Mouse (Mus musculus) kidney, embryonic 16.5 days (tissue): ENCODE measurements around the gene Fzr1. TPM values are rescaled to one million over a fixed set of nuclear protein-coding genes. Genes with fewer than 3 reads are reported as not detected.

Experiments
- ATAC-seq: fragments of 200-750 bp; cut with Nextera tagmentation; 2 replicates; pipeline ENCODE4 v1.8.0; 2017; ENCODE audit warnings: moderate TSS enrichment; ENCODE audit not compliant: low FRiP score, low TSS enrichment
- H3K27ac ChIP-seq: fragments of 300-500 bp; sonication (generic); 2 replicates; pipeline ENCODE4 v1.5.1; 2014; ENCODE audit warnings: low read length
- H3K27me3 ChIP-seq: fragments of 300-500 bp; sonication (generic); 2 replicates; pipeline ENCODE4 v1.6.1; 2014; ENCODE audit warnings: low read length, control low read depth, mixed read lengths; ENCODE audit not compliant: insufficient read depth
- H3K36me3 ChIP-seq: fragments of 300-500 bp; sonication (generic); 2 replicates; pipeline ENCODE4 v1.6.1; 2014; ENCODE audit warnings: low read length, control low read depth, mixed read lengths; ENCODE audit not compliant: insufficient read depth
- H3K4me1 ChIP-seq: fragments of 300-500 bp; sonication (generic); 2 replicates; pipeline ENCODE4 v1.6.1; 2014; ENCODE audit warnings: low read length, control low read depth, mixed read lengths; ENCODE audit not compliant: insufficient read depth
- H3K4me2 ChIP-seq: fragments of 300-500 bp; sonication (generic); replicated peaks from 2 replicates; pipeline ENCODE4 v1.6.1; 2014; ENCODE audit warnings: low read depth, low read length
- H3K4me3 ChIP-seq: fragments of 300-500 bp; sonication (generic); 2 replicates; pipeline ENCODE4 v1.5.1; 2014; ENCODE audit warnings: mild to moderate bottlenecking, low read length
- H3K9ac ChIP-seq: fragments of 300-500 bp; sonication (generic); replicated peaks from 2 replicates; pipeline ENCODE4 v1.6.1; 2014; ENCODE audit warnings: low read length
- H3K9me3 ChIP-seq: fragments of 300-500 bp; sonication (generic); 2 replicates; pipeline ENCODE4 v1.6.1; 2016; ENCODE audit warnings: low read length, control low read depth
- WGBS: fragments of 180-500 bp; shearing (Covaris S2); extraction: QIAGEN DNeasy Blood & Tissue Kit; methylation state at CpG from one replicate; pipeline ENCODE4 v1.1.7; 2014; 5-methylcytosine and 5-hydroxymethylcytosine counted together
- microRNA-seq: library from miRNA; unstranded; fragments of <30 nt; microRNA quantifications from one replicate; pipeline ENCODE4, GENCODE M21; 2016
- polyA plus RNA-seq: library from polyadenylated mRNA; unstranded; fragments of >200 nt; fragmentation: Nextera tagmentation; extraction: Ambion mirVana; gene quantifications from 2 replicates; pipeline ENCODE4 v1.2.1, GENCODE M21; 2015

The Fzr1 gene
- polyA plus RNA-seq, 1 experiment from 2014 or later: 111 TPM

- 88% methylated on average over 13 of the region's 13 CpGs for WGBS
- H3K4me1 ChIP-seq: peaks cover 44% of the 10 kb centered on the region
- H3K27me3 ChIP-seq: no peaks in the 10 kb centered on the region
- no peak overlapping the region for H3K4me3 ChIP-seq
- peak overlapping the region; percentile 95 for H3K27ac ChIP-seq
- H3K36me3 ChIP-seq: peaks cover 38% of the 10 kb centered on the region
- peak overlapping the region; percentile 74; the same call in 1 of the 2 replicates for H3K4me2 ChIP-seq
- no peaks in the 10 kb centered on the region for H3K9me3 ChIP-seq
- ATAC-seq: no peak
- peak overlapping the region; percentile 74; the same call in 1 of the 2 replicates for H3K9ac ChIP-seq
Measured at GRCm38 (mm10) chr10:81318589-81319329, 59.6 kb downstream of the Fzr1 start.

- Histone ChIP-seq H3K4me2 (peak overlapping the region; percentile 67), H3K27ac (peak overlapping the region; percentile 81), H3K4me1 (peaks cover 47% of the 10 kb centered on the region), H3K27me3 (no peaks in the 10 kb centered on the region), H3K36me3 (peaks cover 37% of the 10 kb centered on the region), H3K4me3 (peak overlapping the region; percentile 42), H3K9ac (peak overlapping the region; percentile 67), H3K9me3 (no peaks in the 10 kb centered on the region)
- 16% methylated on average over 17 of the region's 20 CpGs for WGBS
- ATAC-seq: peak; percentile 21
Measured at GRCm38 (mm10) chr10:81317273-81317672, 61.0 kb downstream of the Fzr1 start.

- Histone ChIP-seq H3K4me3 (peak overlapping the region; percentile 42), H3K36me3 (peaks cover 43% of the 10 kb centered on the region), H3K9ac (peak overlapping the region; percentile 67), H3K27ac (peak overlapping the region; percentile 81), H3K9me3 (no peaks in the 10 kb centered on the region), H3K4me1 (peaks cover 44% of the 10 kb centered on the region), H3K4me2 (peak overlapping the region; percentile 67), H3K27me3 (no peaks in the 10 kb centered on the region)
- ATAC-seq: 0 out of 2 replicates have a peak, but pooled peaks have one; percentile 1
- 34% methylated on average over 16 of the region's 16 CpGs for WGBS
Measured at GRCm38 (mm10) chr10:81316338-81317060, 61.8 kb downstream of the Fzr1 start.

Small RNA genes within 50 kb of the gene (microRNA-seq; reads per million reads assigned to microRNA genes)
- gene Mir1191b: 1.6 reads per million, percentile 3 among the genes with 10 or more reads in this experiment
- gene Mir6913: not detected

Other genes starting within 250 kb of the Fzr1 start
- gene Zbtb7a, start 243.3 kb downstream of the Fzr1 start, polyA plus RNA-seq: 24.4 and 25.2 TPM in 2 replicates
- 51.0 and 56.2 TPM in 2 replicates for gene Pias4, start 210.6 kb downstream of the Fzr1 start, polyA plus RNA-seq
- gene Eef2, start 201.9 kb downstream of the Fzr1 start, polyA plus RNA-seq: 663 and 672 TPM in 2 replicates
- 38.4 and 39.3 TPM in 2 replicates for gene Dapk3, start 195.5 kb downstream of the Fzr1 start, polyA plus RNA-seq
- not detected in 2 replicates for gene 4930442H23Rik, start 194.7 kb downstream of the Fzr1 start, polyA plus RNA-seq
- gene Nmrk2, start 176.5 kb downstream of the Fzr1 start, polyA plus RNA-seq: not detected in 2 replicates
- gene Atcay, start 147.7 kb downstream of the Fzr1 start, polyA plus RNA-seq: 0.14 and 0.33 TPM in 2 replicates
- gene Zfr2, start 145.4 kb downstream of the Fzr1 start, polyA plus RNA-seq: 7.1 and 7.8 TPM in 2 replicates
- gene Matk, start 125.6 kb downstream of the Fzr1 start, polyA plus RNA-seq: 8.2 and 8.9 TPM in 2 replicates
- 218 and 238 TPM in 2 replicates for gene Mrpl54, start 111.6 kb downstream of the Fzr1 start, polyA plus RNA-seq
- gene Apba3, start 111.6 kb downstream of the Fzr1 start, polyA plus RNA-seq: 88.6 and 88.7 TPM in 2 replicates
- 21.9 and 22.6 TPM in 2 replicates for gene Tjp3, start 86.9 kb downstream of the Fzr1 start, polyA plus RNA-seq
- gene Pip5k1c, start 85.6 kb downstream of the Fzr1 start, polyA plus RNA-seq: 62.9 and 63.9 TPM in 2 replicates
- 42.3 and 43.2 TPM in 2 replicates for gene Cactin, start 57.4 kb downstream of the Fzr1 start, polyA plus RNA-seq
- 19.7 and 20.2 TPM in 2 replicates for gene Tbxa2r, start 49.8 kb downstream of the Fzr1 start, polyA plus RNA-seq
- 0.09 TPM in 2 replicates for gene Gipc3, start 35.2 kb downstream of the Fzr1 start, polyA plus RNA-seq
- 90.6 and 94.5 TPM in 2 replicates for gene Hmg20b, start 28.0 kb downstream of the Fzr1 start, polyA plus RNA-seq
- 9.8 and 12.5 TPM in 2 replicates for gene Mfsd12, start 21.0 kb downstream of the Fzr1 start, polyA plus RNA-seq
- 0.98 and 1.2 TPM in 2 replicates for gene 4930404N11Rik, start 12.7 kb downstream of the Fzr1 start, polyA plus RNA-seq
- gene Dohh, start 5.9 kb upstream of the Fzr1 start, polyA plus RNA-seq: 87.6 and 104 TPM in 2 replicates
- 5.0 and 5.2 TPM in 2 replicates for gene Gm48551, start 6.0 kb upstream of the Fzr1 start, polyA plus RNA-seq
- 1.4 and 1.6 TPM in 2 replicates for gene Gm48552, start 10.5 kb upstream of the Fzr1 start, polyA plus RNA-seq
- 42.7 and 44.1 TPM in 2 replicates for gene Smim24, start 14.5 kb upstream of the Fzr1 start, polyA plus RNA-seq
- 87.8 and 92.0 TPM in 2 replicates for gene Nfic, start 77.1 kb upstream of the Fzr1 start, polyA plus RNA-seq
- 0.29 and 0.67 TPM in 2 replicates for gene Celf5, start 104.2 kb upstream of the Fzr1 start, polyA plus RNA-seq
- gene Ncln, start 117.9 kb upstream of the Fzr1 start, polyA plus RNA-seq: 107 and 112 TPM in 2 replicates
- 1.5 and 1.7 TPM in 2 replicates for gene S1pr4, start 121.6 kb upstream of the Fzr1 start, polyA plus RNA-seq
- 0.70 and 0.98 TPM in 2 replicates for gene Gna15, start 145.7 kb upstream of the Fzr1 start, polyA plus RNA-seq
- 92.3 and 92.7 TPM in 2 replicates for gene Gna11, start 166.7 kb upstream of the Fzr1 start, polyA plus RNA-seq
- gene Aes, start 181.0 kb upstream of the Fzr1 start, polyA plus RNA-seq: 322 and 487 TPM in 2 replicates
- 41.0 and 52.0 TPM in 2 replicates for gene Tle2, start 196.0 kb upstream of the Fzr1 start, polyA plus RNA-seq
- gene Tle6, start 222.6 kb upstream of the Fzr1 start, polyA plus RNA-seq: 18.5 and 22.8 TPM in 2 replicates
- gene BC025920, start 227.8 kb upstream of the Fzr1 start, polyA plus RNA-seq: 0.66 and 0.82 TPM in 2 replicates
- 41.8 and 48.4 TPM in 2 replicates for gene Sirt6, start 249.3 kb upstream of the Fzr1 start, polyA plus RNA-seq